Mouse (Mus musculus) heart, embryonic 13.5 days (tissue): Measurements from ENCODE around the gene Olfr642. TPM values are rescaled to one million over a fixed set of nuclear protein-coding genes. Genes with fewer than 3 reads are reported as not detected.

ENCODE experiments used
- ATAC-seq: fragments of 200-750 bp; cut with Nextera tagmentation; 2 replicates; pipeline ENCODE4 v1.8.0; 2017; ENCODE audit warnings: moderate TSS enrichment; ENCODE audit not compliant: insufficient number of reproducible peaks, low FRiP score, low TSS enrichment; ENCODE audit errors: extremely low read depth
- H3K27ac ChIP-seq: fragments of 300-500 bp; sonication (generic); replicated peaks from 2 replicates; pipeline ENCODE4 v1.5.1; 2015; ENCODE audit warnings: moderate library complexity, mild to moderate bottlenecking, inconsistent platforms
- H3K27me3 ChIP-seq: fragments of 300-500 bp; sonication (generic); replicated peaks from 2 replicates; pipeline ENCODE4 v1.6.1; 2015; ENCODE audit warnings: mild to moderate bottlenecking, inconsistent platforms
- H3K36me3 ChIP-seq: fragments of 300-500 bp; sonication (generic); 2 replicates; pipeline ENCODE4 v1.6.1; 2015; ENCODE audit warnings: mild to moderate bottlenecking, inconsistent platforms
- H3K4me1 ChIP-seq: fragments of 300-500 bp; sonication (generic); 2 replicates; pipeline ENCODE4 v1.6.1; 2015; ENCODE audit warnings: inconsistent platforms
- H3K4me2 ChIP-seq: fragments of 300-500 bp; sonication (generic); 2 replicates; pipeline ENCODE4 v1.6.1; 2015; ENCODE audit warnings: inconsistent platforms, mild to moderate bottlenecking, moderate library complexity
- H3K4me3 ChIP-seq: fragments of 300-500 bp; sonication (generic); 2 replicates; pipeline ENCODE4 v1.5.1; 2015; ENCODE audit warnings: moderate library complexity, mild to moderate bottlenecking, inconsistent platforms
- H3K9ac ChIP-seq: fragments of 300-500 bp; sonication (generic); 2 replicates; pipeline ENCODE4 v1.6.1; 2015; ENCODE audit warnings: inconsistent platforms, mild to moderate bottlenecking, moderate library complexity
- H3K9me3 ChIP-seq: fragments of 300-500 bp; sonication (generic); 2 replicates; pipeline ENCODE4 v1.6.1; 2016; ENCODE audit warnings: inconsistent platforms
- WGBS: fragments of 180-500 bp; shearing (Covaris S2); methylation state at CpG from one replicate; pipeline ENCODE4 v1.1.7; 2015; ENCODE audit warnings: mixed read lengths; 5-methylcytosine and 5-hydroxymethylcytosine counted together
- polyA plus RNA-seq: library from polyadenylated mRNA; unstranded; fragments of >200 nt; fragmentation: Nextera tagmentation; extraction: Ambion mirVana; gene quantifications from 2 replicates; pipeline ENCODE4 v1.2.1, GENCODE M21; 2015

Gene Olfr642
- polyA plus RNA-seq = not detected in 2 replicates

- no peak within 1 kb of the TSS for H3K4me2 ChIP-seq
- WGBS = 52% methylated on average over 1 of the region's 1 CpGs
- no peaks in the 10 kb centered on the region for H3K9me3 ChIP-seq
- no peaks in the 10 kb centered on the region for H3K4me1 ChIP-seq
- H3K36me3 ChIP-seq = no peaks in the 10 kb centered on the region
- no peak within 1 kb of the TSS for H3K9ac ChIP-seq
- no peak for ATAC-seq
- no peaks in the 10 kb centered on the region for H3K27me3 ChIP-seq
- H3K4me3 ChIP-seq = no peak within 1 kb of the TSS
- no peak within 1 kb of the TSS for H3K27ac ChIP-seq
Measured at GRCm38 (mm10) chr7:104052566-104052965, at the start of gene Olfr642. Gene Olfr642, minus strand, starts transcription at chr7:104052666.

DNA sequence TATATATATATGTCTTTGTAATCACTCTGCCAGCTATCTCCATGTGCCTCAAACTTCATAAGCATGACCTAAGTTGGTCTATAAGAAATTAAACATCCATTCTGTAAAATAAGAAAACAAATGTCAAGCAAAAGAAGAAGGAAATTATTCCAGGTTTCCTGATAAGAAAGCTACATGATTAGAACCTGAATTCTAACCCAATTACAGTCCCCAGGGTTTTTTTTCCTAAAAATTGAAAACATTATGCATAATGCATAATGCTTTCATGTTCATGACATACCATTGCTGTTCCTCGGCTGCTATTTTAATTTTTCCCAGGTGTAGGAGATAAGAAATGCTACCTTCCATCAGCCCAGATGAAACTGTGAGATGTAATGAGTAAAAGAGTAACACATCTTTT is 32.9 kb upstream of the Olfr642 start, which contains the start of gene Olfr645:
TSS of gene Olfr645 (minus strand) at position 101 of the 400 bp plus-strand sequence.
- WGBS = 54% methylated on average over 1 of the region's 1 CpGs
- H3K9ac ChIP-seq = no peak within 1 kb of the TSS
- no peak for ATAC-seq
- no peaks in the 10 kb centered on the region for H3K9me3 ChIP-seq
- no peaks in the 10 kb centered on the region for H3K4me1 ChIP-seq
- H3K4me3 ChIP-seq = no peak within 1 kb of the TSS
- H3K27me3 ChIP-seq = no peaks in the 10 kb centered on the region
- H3K36me3 ChIP-seq = no peaks in the 10 kb centered on the region
- no peak within 1 kb of the TSS for H3K4me2 ChIP-seq
- H3K27ac ChIP-seq = no peak within 1 kb of the TSS

- no peak within 1 kb of the TSS for H3K27ac ChIP-seq
- H3K27me3 ChIP-seq = no peaks in the 10 kb centered on the region
- H3K36me3 ChIP-seq = no peaks in the 10 kb centered on the region
- H3K4me3 ChIP-seq = no peak within 1 kb of the TSS
- H3K4me2 ChIP-seq = no peak within 1 kb of the TSS
- no peak for ATAC-seq
- no peak within 1 kb of the TSS for H3K9ac ChIP-seq
- H3K4me1 ChIP-seq = no peaks in the 10 kb centered on the region
- WGBS = 62% methylated on average over 2 of the region's 2 CpGs
- H3K9me3 ChIP-seq = peaks cover 3% of the 10 kb centered on the region; the same call in 1 of the 2 replicates
Measured at GRCm38 (mm10) chr7:104071769-104072168, 19.3 kb upstream of the Olfr642 start, which contains the start of gene Olfr644. Gene Olfr644, minus strand, starts transcription at chr7:104071869.

DNA sequence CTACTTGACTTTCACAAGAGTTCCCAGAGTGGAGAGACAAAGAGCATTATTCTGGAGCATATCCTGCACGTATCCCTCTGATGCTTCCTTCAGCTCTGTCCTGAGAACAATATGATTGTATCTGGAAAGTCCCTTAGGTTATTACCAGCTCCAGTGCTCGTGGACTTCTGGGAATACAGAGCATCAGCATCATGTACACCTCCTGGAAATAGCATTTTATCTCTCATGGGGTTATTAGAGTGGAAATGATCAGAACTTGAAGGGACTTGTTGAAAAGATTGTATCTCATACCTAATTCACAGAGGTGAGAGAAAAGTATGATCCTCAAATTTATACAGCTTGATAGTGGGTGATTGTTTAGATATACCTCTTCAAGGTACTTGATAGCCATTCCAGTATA is 8.9 kb upstream of the Olfr642 start, which contains the start of gene 4930516K23Rik:
TSS of gene 4930516K23Rik (minus strand) at position 101 of the 400 bp plus-strand sequence.
- Histone ChIP-seq H3K27me3 (no peaks in the 10 kb centered on the region), H3K36me3 (no peaks in the 10 kb centered on the region), H3K27ac (no peak within 1 kb of the TSS), H3K9me3 (no peaks in the 10 kb centered on the region), H3K4me2 (no peak within 1 kb of the TSS), H3K4me3 (no peak within 1 kb of the TSS), H3K4me1 (no peaks in the 10 kb centered on the region), H3K9ac (no peak within 1 kb of the TSS)
- ATAC-seq = no peak
- 45% methylated on average over 2 of the region's 2 CpGs for WGBS

DNA sequence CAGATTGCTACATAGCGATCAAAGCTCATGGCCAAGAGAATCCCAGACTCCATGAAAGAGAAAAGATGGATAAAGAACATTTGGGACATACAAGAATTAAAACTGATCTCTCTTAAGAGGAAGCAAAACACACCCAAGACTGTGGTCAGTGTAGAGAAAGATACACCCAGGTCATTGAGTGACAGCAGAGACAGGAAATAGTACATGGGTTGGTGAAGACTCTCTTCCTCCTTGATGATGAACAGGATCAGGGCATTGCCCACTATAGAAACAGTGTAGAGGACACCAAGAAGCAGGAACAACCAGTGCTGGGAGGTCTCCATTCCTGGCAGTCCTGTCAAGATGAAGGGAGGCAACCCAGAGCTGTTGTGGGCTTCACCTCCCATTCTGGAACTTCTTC is 6.7 kb upstream of the Olfr642 start:
- Histone ChIP-seq H3K9ac (no peak overlapping the region), H3K9me3 (no peaks in the 10 kb centered on the region), H3K4me2 (no peak overlapping the region), H3K27me3 (no peaks in the 10 kb centered on the region), H3K36me3 (no peaks in the 10 kb centered on the region), H3K4me1 (no peaks in the 10 kb centered on the region), H3K4me3 (no peak overlapping the region), H3K27ac (no peak overlapping the region)
- ATAC-seq = no peak
- 75% methylated on average over 1 of the region's 1 CpGs for WGBS

- 79% methylated on average over 4 of the region's 4 CpGs for WGBS
- Histone ChIP-seq H3K9me3 (no peaks in the 10 kb centered on the region), H3K36me3 (no peaks in the 10 kb centered on the region), H3K4me3 (no peak overlapping the region), H3K4me1 (no peaks in the 10 kb centered on the region), H3K27me3 (no peaks in the 10 kb centered on the region), H3K4me2 (no peak overlapping the region), H3K9ac (no peak overlapping the region), H3K27ac (no peak overlapping the region)
- ATAC-seq = no peak
Measured at GRCm38 (mm10) chr7:104050745-104051144, 1.7 kb downstream of the Olfr642 start.

DNA sequence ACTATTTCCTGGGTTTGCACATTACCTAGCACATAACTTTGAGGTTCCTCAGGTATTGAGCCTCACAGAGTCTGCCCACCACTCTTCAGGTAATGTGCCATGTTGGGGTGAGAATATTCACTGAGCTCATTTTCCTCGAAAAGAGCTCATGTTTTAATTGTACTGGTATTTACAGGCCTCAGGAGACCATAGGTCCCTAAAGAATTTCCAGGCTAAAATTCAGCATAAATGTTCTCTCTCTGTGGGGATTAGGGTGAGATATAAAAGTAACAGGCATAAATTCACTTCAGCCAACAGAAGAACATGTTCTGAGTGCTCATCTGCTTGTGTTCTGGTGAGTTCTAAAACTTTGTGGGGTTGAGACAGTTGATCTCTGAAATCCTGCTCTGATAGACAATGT is 17.3 kb downstream of the Olfr642 start, which contains the start of gene Olfr641:
TSS of gene Olfr641 (plus strand) at position 301 of the 400 bp plus-strand sequence.
- no peaks in the 10 kb centered on the region for H3K27me3 ChIP-seq
- no peak within 1 kb of the TSS for H3K4me3 ChIP-seq
- no peaks in the 10 kb centered on the region for H3K9me3 ChIP-seq
- H3K4me2 ChIP-seq = no peak within 1 kb of the TSS
- 62% methylated on average over 1 of the region's 1 CpGs for WGBS
- H3K27ac ChIP-seq = no peak within 1 kb of the TSS
- no peak within 1 kb of the TSS for H3K9ac ChIP-seq
- ATAC-seq = no peak
- H3K36me3 ChIP-seq = no peaks in the 10 kb centered on the region
- no peaks in the 10 kb centered on the region for H3K4me1 ChIP-seq

GRCm38 (mm10) chr7:104026978-104027377 is 25.5 kb downstream of the Olfr642 start:
- H3K4me2 ChIP-seq = no peak overlapping the region
- no peak overlapping the region for H3K9ac ChIP-seq
- no peaks in the 10 kb centered on the region for H3K27me3 ChIP-seq
- H3K27ac ChIP-seq = no peak overlapping the region
- 64% methylated on average over 3 of the region's 3 CpGs for WGBS
- no peaks in the 10 kb centered on the region for H3K9me3 ChIP-seq
- no peaks in the 10 kb centered on the region for H3K4me1 ChIP-seq
- no peak overlapping the region for H3K4me3 ChIP-seq
- ATAC-seq = no peak
- no peaks in the 10 kb centered on the region for H3K36me3 ChIP-seq

- no peak for ATAC-seq
- H3K4me1 ChIP-seq = no peaks in the 10 kb centered on the region
- H3K9me3 ChIP-seq = no peaks in the 10 kb centered on the region
- 69% methylated on average over 6 of the region's 6 CpGs for WGBS
- no peak within 1 kb of the TSS for H3K4me2 ChIP-seq
- H3K27me3 ChIP-seq = no peaks in the 10 kb centered on the region
- no peak within 1 kb of the TSS for H3K9ac ChIP-seq
- H3K36me3 ChIP-seq = no peaks in the 10 kb centered on the region
- H3K27ac ChIP-seq = no peak within 1 kb of the TSS
- H3K4me3 ChIP-seq = no peak within 1 kb of the TSS
Measured at GRCm38 (mm10) chr7:104025473-104025872, 27.0 kb downstream of the Olfr642 start, which contains the start of gene Olfr640. Gene Olfr640, minus strand, starts transcription at chr7:104025573.

DNA sequence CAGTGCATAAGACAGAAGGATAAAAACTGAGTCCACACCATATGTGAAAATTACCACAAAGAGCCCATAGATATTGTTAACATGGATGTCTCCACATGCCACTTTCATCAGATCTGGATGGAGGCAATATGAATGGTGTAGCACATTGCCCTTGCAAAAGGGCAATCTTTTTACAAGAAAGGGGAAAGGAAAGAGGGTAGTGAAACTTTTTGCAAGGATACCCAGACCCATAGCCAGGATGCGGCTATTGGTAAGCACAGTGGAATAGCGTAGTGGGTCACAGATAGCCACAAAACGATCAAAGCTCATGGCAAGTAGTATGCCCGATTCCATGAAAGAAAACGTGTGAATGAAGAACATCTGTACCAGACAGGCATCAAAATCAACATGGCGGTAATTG is 30.8 kb downstream of the Olfr642 start:
- Histone ChIP-seq H3K4me3 (no peak overlapping the region), H3K9me3 (no peaks in the 10 kb centered on the region)
- 87% methylated on average over 6 of the region's 6 CpGs for WGBS

DNA sequence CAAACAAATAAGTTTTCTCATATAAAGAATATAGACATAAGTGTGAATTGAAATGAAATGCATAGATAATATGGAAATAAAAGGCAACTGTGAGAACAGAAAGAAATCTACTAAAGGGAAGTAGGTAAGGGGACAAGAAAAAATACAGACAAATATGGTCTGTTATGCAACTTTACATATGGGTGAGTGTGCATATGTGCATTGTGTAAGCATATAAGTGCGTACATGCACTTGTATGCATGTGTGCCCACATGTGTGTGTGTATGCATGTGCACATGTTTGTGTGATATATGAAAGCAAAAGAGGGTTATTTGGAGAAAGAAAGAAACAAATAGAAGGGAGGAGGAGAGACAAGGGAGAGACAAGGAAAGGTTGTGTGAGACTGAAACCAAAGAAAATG is 33.5 kb downstream of the Olfr642 start:
- no peak for ATAC-seq
- H3K27me3 ChIP-seq = no peaks in the 10 kb centered on the region
- no peak overlapping the region for H3K9ac ChIP-seq
- no peak overlapping the region for H3K4me2 ChIP-seq
- no peaks in the 10 kb centered on the region for H3K9me3 ChIP-seq
- H3K4me3 ChIP-seq = no peak overlapping the region
- H3K4me1 ChIP-seq = no peaks in the 10 kb centered on the region
- H3K36me3 ChIP-seq = no peaks in the 10 kb centered on the region
- H3K27ac ChIP-seq = no peak overlapping the region
- 80% methylated on average over 1 of the region's 1 CpGs for WGBS

More for the DNA sequence above, 30.8 kb downstream of the Olfr642 start:
- ATAC-seq = no peak
- Histone ChIP-seq H3K9ac (no peak overlapping the region), H3K4me2 (no peak overlapping the region), H3K4me1 (no peaks in the 10 kb centered on the region), H3K27me3 (no peaks in the 10 kb centered on the region), H3K36me3 (no peaks in the 10 kb centered on the region), H3K27ac (no peak overlapping the region)

- Histone ChIP-seq H3K27ac (no peak within 1 kb of the TSS), H3K27me3 (no peaks in the 10 kb centered on the region), H3K36me3 (no peaks in the 10 kb centered on the region), H3K9ac (no peak within 1 kb of the TSS), H3K4me2 (no peak within 1 kb of the TSS), H3K4me3 (no peak within 1 kb of the TSS), H3K4me1 (no peaks in the 10 kb centered on the region), H3K9me3 (no peaks in the 10 kb centered on the region)
- no peak for ATAC-seq
Measured at GRCm38 (mm10) chr7:104017203-104017602, 35.3 kb downstream of the Olfr642 start, which contains the start of gene Olfr639. Gene Olfr639, minus strand, starts transcription at chr7:104017303.
